Mouse (Mus musculus): ENCODE data around the gene Enam.

DNA sequence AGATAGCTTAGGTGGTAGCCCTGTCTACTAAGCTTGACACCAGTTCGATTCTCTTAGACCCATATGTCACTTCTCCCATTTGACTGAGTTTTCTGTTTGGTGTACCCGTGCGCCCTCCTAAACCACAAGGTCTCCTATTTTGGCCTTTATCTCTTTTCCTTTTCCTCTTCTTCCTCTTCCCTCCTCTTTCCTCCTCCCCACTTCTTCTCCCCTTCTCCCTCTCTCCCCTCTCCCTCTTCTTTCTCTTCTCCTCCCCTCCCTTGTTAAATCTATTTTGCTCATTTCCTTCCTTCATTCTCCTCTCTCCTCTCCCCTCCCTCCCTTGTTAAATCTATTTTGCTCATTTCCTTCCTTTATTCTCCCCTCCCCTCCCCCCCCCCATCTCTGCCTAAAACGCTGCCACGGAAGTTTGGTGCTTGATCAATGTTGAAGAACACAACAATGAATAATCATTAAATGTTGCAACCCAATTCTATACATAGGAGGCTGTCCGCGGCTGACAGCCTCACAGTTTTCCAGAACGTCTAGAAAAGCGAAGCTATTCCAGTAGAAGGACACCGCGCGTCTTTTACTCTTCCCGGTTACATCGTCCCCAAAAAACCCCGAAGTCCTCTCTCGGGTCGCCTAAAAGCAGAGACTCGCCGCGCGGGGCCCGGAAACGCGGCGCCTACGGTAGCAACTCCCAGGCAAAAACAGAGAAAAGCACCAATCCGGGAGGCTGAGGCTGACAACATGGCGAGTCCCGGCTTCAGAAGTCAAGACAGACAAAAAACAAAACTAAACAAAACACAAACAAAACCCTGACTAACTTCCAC, 65.7 kb downstream of the Enam start:
- TF ChIP-seq CTCF (IDR thresholded peaks at IDR 0.05; ENCODE audit: low read depth) (no peak), EP300 (IDR thresholded peaks at IDR 0.05; ENCODE audit: low read depth) (no peak)

Measured in heart, postnatal 0 days (tissue).